Mouse (Mus musculus): ENCODE data around the gene Stk36. TPM values are rescaled to one million over a fixed set of nuclear protein-coding genes. Genes with fewer than 3 reads are reported as not detected.

Gene Stk36
- polyA plus RNA-seq, 1 experiment from 2014 or later: 7.7 TPM

Small RNA genes lying within 50 kb of the gene (microRNA-seq; reads per million reads assigned to microRNA genes)
- not detected for gene Gm25035 (ENCODE audit: borderline number of aligned reads)

Other genes starting within 250 kb of the Stk36 start
- gene Catip, start 239.3 kb upstream of the Stk36 start, polyA plus RNA-seq (2014; fragmentation: Nextera tagmentation; extraction: Ambion mirVana): 0.43 and 0.95 TPM in 2 replicates
- gene Slc11a1, start 226.2 kb upstream of the Stk36 start, polyA plus RNA-seq (2014; fragmentation: Nextera tagmentation; extraction: Ambion mirVana): 5.6 and 5.7 TPM in 2 replicates
- gene Ctdsp1, start 209.9 kb upstream of the Stk36 start, polyA plus RNA-seq (2014; fragmentation: Nextera tagmentation; extraction: Ambion mirVana): 83.7 and 92.8 TPM in 2 replicates
- 0.13 TPM in 1 of 2 replicates, not detected in the other for gene Vil1, start 192.1 kb upstream of the Stk36 start, polyA plus RNA-seq (2014; fragmentation: Nextera tagmentation; extraction: Ambion mirVana)
- gene Cnot9, start 95.4 kb upstream of the Stk36 start, polyA plus RNA-seq (2014; fragmentation: Nextera tagmentation; extraction: Ambion mirVana): 56.4 and 62.5 TPM in 2 replicates
- 2.0 and 2.9 TPM in 2 replicates for gene Plcd4, start 58.6 kb upstream of the Stk36 start, polyA plus RNA-seq (2014; fragmentation: Nextera tagmentation; extraction: Ambion mirVana)
- gene Usp37, start 57.2 kb upstream of the Stk36 start, polyA plus RNA-seq (2014; fragmentation: Nextera tagmentation; extraction: Ambion mirVana): 29.1 and 31.2 TPM in 2 replicates
- 7.4 and 8.1 TPM in 2 replicates for gene Zfp142, start 13.2 kb upstream of the Stk36 start, polyA plus RNA-seq (2014; fragmentation: Nextera tagmentation; extraction: Ambion mirVana)
- 16.6 and 18.9 TPM in 2 replicates for gene Bcs1l, start 13.2 kb upstream of the Stk36 start, polyA plus RNA-seq (2014; fragmentation: Nextera tagmentation; extraction: Ambion mirVana)
- gene Rnf25, start within 50 bp of the Stk36 start, polyA plus RNA-seq (2014; fragmentation: Nextera tagmentation; extraction: Ambion mirVana): 7.0 and 8.8 TPM in 2 replicates
- 18.2 and 20.1 TPM in 2 replicates for gene Ttll4, start 60.3 kb downstream of the Stk36 start, polyA plus RNA-seq (2014; fragmentation: Nextera tagmentation; extraction: Ambion mirVana)
- 9.0 and 9.7 TPM in 2 replicates for gene Cyp27a1, start 112.1 kb downstream of the Stk36 start, polyA plus RNA-seq (2014; fragmentation: Nextera tagmentation; extraction: Ambion mirVana)
- gene Prkag3, start 147.8 kb downstream of the Stk36 start, polyA plus RNA-seq (2014; fragmentation: Nextera tagmentation; extraction: Ambion mirVana): 4.5 and 6.4 TPM in 2 replicates
- gene Wnt6, start 170.4 kb downstream of the Stk36 start, polyA plus RNA-seq (2014; fragmentation: Nextera tagmentation; extraction: Ambion mirVana): 16.1 and 23.1 TPM in 2 replicates
- gene Wnt10a, start 190.1 kb downstream of the Stk36 start, polyA plus RNA-seq (2014; fragmentation: Nextera tagmentation; extraction: Ambion mirVana): 6.1 and 6.7 TPM in 2 replicates